Mouse (Mus musculus) yolk sac, embryonic 10.5 days (tissue): ENCODE results near the gene Atp5l.

Source experiments
- DNase-seq: peaks from one replicate; pipeline ENCODE4 v3.0.0-alpha.2; 2017; ENCODE audit warnings: low spot score

Gene Atp5l

DNA sequence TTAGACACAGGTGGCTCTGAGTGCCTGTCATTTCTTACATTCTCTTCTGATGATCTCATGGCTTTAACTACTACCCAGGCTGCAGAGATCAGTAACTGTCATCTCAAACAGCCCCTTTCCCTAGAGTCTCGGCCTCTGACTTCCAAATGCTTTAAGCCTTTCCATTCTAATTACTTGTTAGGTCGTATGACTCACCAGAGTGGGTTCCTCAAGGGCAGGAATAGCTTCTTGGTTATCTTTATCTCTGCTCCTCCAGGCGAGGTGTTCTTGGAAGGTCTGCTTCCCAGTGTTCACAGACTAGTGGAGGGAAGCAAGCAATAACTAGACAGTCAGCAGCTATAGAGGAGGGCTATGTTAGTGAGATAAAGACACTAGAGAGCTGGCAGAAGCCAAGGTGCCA is 27.9 kb downstream of the Atp5l start:
- DNase-seq: no peak

DNA sequence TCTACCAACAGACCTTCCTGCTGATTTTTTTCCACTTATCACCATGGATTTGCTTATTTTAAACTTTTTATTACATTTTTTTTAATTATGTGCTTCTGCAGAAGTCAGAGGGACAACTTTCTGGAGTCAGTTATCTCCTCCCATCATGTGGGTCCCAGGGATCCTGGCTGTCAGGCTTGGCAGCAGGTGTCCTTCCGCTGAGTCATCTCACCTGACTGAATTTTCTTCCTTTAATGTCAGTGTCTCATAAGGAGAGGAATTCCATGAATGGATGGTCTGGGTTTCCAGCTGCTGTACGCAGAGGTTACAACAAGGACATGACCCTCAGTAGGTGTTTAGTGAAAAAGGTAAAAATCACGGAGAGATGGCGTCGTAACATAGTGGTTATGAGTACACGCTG is 29.3 kb downstream of the Atp5l start:
- DNase-seq: no peak

DNA sequence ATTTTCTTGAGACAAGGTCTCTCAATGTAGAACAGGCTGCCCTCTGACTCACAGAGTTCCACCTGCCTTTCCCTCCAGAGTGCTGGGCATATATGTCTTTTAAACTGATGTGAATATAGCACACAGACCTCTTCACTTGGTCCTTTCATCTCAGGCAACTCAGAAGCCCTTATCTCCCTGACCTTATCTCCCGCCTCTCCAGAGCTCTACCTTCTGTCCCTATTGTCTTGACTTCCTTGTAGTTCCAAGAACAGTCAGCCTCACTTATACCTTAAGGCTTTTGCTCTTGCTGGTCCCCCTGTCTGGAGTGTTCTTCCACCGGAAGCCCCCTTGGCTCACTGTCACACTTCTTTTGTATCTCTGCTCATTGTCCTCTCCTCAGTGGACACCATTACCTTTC is 30.4 kb downstream of the Atp5l start:
- no peak for DNase-seq

DNA sequence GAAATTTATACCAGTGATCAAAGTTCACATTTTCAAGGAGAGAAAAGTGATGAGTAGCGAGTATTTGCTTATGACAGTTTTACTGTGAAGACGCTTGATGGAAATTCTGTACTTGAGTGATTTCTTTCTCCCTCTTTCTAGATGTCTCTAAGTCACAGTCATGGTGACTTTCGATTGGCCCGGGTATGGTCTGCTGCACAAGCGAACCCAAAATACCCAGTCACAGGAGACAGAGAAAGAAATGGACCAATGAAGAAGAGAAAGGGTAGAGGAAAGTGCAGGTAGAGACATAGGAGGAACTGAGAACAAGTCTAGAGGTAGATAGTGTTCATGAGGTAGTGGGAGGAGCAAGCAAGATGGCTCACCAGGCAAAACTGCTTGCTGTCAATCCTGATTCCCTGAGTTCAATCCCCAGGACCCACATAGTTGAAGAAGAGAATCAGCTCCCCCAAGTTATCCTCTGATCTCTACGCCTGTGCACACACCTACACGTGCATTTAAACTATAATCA is 32.4 kb downstream of the Atp5l start:
- no peak for DNase-seq

DNA sequence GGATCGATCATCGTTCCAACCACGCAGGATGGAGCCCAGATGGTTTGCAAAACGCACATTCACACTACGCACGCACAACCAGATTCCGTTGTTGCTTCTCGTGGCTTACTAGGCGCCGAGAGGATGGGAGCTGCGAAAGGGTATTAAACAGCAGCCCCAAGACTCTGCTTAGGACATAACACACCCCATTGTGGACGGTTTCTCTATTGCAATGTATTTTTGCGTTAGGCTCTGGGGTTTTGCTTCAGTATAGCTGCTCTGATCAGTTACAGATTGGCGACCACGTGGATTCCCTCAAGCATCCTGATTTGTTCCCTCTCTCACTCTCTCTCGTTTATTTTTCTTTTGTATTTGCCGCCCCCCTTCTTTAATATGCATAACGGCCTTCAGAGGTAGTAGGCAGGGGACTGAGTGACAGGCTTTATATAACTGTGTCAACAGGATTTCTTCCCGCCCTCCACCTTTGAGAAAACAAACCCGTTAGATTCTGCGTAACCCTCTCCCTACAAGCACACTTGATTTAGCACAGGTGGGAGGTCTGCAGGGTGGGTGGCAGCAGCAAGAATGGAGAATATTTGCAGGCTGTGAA is 37.5 kb downstream of the Atp5l start:
- no peak for DNase-seq

DNA sequence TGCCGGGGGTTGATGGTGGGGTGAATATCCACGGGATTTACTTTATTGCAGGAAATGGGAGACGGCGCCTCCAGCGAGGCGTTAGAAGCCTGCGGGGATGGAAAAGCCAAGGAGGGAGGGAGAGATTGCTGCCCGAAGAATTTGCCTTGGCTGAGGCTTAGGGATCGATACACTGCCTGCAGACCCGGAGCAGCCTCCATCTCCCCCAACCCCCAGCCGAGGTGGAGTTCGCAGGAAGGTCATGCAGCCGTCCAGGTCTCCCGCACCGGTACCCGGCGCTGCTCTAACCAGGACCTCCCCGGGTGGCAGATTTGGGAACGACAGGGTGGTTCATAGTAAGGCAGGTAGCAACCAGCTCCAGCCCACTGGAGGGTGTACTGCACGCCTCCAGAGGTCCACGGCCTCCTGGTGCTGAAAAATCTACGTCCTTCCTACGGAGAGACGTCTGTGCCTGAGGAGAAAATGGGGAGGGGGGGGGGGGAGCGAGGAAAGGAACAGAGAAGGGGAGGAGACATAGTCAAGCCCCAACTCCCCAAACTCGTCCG is 38.0 kb downstream of the Atp5l start:
- DNase-seq: peak; percentile 54

DNA sequence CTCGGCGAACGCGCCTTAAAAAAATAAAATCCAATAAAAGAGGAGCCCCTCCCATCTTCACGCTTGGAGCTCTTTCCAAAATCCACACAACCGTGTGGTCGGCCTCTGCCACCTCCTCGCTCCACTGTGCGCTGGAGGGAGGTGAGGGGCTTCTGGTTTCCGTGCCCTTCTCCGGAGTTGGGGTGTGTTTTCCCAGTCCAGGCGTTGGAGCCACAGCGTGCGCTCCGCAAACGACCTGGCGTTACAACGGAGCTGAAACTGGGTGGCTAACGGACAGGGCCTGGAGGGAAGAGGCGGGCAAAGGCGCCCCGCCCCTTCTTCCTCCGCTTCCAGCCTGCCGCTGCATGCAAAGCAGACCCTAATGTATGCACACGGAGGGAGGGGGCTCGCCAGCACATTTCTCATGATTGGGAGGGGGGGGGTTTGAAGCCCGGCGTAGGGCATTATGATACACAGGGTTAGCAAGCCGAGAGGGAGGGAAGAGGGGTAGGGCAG is 38.6 kb downstream of the Atp5l start:
- DNase-seq: peak; percentile 89

DNA sequence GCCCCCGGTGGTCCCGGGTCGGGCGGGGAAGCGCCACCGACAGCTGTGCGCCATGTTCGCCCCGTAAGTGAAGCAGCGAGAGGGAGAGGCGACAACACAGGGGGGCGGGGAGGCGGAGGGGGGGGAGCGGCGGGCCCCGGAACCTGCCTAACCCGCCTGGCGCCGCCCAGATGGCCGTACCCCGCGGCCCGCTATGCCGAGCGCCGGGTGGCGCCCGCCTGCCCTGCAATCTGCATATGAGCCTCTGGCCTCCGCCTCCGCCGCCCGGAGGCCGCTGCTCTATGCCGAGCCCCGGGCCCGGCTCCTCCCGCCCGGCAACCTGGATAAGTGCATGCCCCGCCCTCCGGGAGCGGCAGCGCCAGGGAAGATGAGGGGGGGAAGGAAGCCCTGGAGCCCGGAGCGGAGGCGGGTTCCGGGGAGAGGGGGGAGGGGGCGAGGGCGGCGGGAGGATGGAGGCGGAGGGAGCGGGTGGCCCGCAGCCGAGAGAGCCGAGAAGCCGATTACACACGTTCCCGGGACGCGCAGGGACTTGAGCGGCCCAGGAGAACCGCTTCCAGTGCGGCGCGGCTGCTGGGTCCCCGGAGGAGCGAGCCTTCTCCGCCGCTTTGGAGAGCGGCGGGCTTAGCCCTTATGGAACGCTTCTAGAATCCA is 39.2 kb downstream of the Atp5l start, which contains the start of gene Kmt2a:
Kmt2a (minus strand) TSS at position 76 of the 651 bp plus-strand sequence.
- peak; percentile 98 for DNase-seq

DNA sequence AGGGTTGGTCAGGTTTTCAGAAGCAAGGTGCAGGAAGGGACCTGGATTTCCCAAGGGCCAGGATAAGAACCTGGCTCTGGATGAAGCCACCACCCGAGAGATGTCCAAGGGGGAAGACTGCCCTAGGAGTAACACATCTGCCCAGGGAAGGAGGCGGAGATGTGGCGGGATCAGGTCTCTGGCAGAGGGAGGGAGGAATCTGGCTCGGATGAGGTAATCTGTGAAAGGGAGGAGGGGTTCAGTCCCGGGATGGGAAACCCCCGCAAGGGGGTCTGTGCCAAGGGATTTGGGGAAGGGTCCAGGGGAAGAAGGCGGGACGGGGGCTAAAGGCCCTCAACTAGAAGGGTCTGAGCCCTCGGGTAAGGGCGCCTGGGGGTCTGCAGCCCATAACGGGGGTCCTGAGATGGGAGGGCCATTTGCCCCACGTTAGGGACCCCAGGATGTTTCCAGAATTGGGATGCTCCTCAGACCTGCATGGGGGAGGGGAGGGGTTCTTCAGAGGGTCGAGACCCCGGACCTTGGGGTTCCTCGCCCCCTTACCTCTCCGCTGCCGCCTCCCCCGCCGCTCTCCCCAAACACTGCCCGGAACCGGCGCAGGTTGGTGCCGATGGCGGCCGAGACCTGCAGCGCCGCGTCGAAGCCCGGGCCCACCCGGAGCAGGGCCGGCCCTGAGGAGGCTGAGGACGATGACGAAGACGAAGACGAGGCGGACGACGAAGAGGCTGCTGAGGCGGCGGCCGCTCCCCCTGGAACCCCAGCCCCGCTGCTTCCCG is 40.0 kb downstream of the Atp5l start:
- DNase-seq: peak; percentile 22

DNA sequence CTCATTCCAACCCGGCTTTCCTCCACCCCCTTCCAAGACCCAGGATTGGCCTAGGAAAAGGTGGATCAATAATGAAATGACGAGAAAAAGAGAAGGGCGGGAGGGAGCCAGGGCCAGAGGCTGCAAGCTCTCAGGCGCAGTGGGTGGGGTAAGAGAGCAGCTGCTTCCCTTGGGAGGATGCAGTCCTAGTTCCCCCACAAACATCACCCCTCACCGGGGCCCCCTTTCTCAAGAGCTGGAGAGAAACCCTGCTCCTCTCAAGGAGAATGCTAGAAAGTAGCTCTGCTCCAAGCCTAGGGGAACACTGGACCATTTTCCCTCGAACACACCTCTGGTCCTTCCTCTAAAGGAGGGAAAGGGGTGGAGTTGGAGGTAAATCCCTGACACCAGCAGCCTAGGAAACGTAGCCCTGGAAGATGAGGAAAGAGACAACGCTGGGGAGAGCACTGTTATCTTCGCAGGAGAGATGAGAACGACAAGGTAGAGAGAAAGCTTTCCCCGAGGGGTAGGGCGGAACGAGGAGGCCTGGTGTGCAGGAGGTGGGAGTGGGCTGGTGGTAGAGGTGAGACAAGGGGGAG is 40.8 kb downstream of the Atp5l start:
- no peak for DNase-seq

DNA sequence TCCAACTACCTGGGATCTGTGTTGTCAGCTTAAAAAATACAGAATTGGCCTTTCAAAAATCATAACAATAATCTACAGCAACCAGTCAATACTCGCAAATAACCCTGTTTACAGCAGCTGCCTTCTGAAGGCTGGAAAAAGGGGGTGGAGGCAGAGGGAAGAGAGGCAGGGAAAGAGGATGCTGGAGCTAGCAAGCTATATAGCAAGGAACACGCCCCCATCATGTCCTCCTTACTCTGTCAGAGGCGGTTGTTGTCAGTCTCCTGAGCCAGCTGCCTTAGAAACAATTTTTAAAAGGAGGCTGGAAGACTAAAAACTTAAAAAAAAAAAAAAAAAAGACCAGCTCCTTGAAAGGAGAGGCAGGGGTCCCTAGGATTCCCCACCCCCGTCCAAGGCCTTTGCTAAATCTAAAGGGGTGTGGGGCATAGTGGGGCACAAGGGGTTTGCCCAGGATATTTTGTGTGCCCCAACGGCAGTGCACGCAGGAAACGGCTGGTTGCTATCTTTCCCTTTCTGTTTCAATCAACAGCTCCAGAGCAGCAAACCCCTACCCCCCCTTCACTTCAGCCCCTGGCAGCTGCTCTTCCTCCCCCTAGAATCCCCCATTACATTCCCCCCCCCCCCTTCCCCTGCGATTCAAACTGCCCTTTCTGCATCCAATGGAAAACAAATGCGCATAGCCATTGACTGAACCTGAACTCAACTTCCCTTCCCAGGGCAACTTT is 41.6 kb downstream of the Atp5l start:
- DNase-seq: no peak

DNA sequence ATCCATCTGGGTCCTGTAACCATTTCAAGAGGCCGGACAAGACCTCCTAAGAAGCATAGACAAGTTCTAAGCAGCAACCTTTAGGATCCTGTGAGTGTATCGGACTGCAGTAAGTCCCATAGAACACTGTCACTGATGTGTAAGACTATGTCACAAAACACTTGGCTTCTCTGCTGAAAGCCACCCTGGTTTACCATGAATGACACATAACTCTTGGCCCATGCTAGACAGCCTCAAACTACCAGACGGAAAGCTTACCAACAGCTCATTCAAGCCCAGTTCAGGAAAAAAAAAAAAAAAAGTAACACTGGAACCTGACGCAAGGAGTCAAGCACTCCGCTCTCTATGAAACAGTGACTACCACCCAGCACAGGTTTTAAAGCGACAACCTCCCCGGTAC is 42.9 kb downstream of the Atp5l start:
- DNase-seq: no peak

DNA sequence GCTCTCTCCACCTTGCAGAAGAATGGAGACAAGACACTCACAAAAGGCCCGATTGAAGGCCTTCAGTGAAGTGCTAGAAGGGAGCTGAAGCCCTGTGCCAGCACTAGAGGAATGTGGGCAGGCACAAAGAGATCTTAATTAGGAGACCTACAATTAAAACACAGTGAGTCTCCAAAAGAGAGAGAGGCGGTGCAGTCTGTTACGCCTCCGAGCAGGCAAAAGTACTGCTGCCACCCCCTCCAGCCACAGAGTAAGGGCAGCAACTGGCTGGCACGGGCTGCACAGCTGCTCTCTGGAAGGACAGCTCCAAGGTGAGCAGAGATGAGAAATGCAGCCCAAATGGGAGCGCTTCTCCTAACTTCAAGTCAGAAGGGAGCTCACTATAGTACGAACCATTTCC is 45.1 kb downstream of the Atp5l start:
- DNase-seq: no peak

DNA sequence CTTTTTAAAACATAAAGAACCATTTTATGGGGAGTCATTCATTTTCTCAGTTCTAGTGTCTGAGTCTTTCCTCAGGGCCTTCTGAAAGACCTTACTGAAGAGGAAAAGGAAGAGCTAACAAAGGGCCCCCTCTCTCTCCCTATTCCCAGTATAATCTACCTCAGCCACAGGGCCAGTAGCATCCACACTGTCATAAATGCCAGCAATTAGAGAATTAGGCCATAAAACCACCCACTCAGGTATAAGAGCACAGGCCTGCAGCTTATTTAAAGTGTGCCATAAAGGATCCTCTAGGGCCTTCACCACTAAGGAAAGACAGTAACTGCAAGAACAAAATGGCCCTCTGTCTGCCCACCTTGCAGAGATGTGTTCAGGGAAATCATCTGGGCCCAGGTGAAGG is 46.3 kb downstream of the Atp5l start:
- no peak for DNase-seq

DNA sequence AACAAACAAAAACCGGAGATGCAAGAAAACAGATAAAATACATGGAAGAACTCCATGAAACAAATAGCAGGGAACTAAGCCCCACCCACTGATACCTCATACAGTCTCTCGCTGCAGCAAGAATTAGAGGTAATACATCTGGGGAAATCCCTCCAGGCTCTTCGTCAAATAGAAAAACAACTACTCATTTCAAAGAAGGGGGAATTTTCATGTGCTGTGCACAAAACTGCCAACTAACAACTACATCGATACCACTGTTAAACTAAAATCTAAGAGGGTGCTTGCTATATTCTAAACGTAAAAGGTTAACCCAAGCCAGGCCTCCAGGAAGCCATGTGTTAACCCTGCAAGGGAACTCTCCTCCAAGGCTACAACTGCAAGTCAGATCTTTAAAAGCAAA is 46.9 kb downstream of the Atp5l start:
- no peak for DNase-seq

DNA sequence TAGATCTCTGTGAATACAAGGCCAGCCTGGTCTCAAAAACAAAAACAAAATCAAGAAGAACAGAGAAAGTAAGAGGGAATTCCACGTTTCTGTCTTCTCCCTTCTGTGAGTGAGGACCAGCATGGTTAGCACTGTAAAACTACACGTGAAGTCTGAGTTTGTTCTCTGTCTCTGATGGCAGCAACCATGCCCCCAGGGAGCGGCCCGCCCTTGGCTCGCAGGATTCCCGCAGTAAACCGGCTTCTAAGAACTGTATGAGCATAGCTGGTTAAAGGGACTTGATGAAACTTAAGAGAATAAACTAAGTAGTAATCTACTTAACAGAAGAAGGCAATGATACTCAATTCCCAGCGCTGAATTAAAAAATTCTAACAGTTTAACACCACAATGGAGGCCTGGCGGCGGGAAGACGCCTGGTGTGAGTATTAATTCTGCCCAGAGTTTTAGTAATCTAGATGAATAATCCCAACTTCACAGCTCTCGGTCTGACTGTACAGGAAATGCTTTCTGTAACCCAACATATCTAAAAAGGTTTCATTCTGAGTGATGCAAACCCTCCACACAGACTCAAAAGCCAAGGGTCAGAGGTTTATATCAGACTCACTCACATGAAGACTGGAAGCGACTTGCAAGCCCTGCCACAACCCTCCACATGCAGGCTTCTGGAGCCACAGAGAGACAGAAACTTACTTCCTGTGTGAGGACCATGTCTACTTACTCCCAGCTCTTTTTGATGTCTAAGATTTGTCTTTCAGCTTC is 52.0 kb downstream of the Atp5l start:
- DNase-seq: no peak

DNA sequence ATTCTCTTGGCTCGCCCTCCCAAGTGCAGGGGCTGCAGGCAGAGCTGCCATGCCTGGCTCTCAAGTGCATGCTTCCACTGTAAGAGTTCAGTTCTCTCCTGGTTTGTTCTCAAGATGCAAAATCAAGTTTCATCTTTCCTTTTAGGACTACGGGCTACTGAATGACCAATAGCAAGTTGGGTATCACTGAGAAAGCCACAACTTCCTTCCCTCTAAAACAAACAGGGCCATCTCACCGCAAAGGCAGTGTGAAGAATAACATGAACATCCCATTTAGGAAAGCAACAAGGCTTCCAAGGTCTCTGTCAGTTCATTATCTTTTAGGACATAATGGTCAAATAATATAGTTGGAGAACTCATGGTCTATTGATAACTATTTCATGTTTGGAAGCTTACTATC is 52.9 kb downstream of the Atp5l start:
- DNase-seq: no peak

DNA sequence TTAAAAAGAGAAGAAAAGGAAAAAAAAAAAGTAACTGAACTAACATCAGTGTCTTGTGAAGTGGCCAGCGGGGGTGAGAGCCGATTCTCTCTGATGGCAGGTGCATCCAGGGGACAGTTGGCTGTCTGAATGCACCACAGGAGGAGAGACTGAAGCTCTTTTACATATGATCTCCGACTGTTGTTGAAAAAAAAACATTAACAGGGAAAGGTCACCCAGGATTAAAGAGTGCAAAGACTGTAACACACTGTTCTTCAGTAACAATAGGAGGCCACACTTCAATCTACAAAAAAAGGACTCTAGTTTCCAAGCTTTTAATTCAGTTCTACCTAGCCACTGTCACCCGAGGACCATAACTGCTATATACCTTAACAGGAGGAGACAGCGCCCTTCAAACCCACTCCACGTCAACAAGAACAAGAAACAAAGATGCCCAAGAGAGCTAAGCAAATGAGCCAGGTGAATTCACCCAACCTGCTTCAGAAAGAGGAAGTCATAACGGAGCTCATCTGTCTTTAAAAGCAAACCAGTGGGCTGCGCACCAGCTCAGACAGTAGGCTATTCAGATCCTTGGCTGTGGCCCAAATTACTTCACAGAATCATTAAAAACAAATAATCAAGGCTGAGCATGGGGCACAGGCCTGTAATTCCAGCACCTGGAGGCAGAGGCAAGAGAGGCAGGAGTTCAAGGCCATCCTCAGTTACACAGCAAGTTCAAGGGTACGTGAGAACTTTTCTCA is 53.9 kb downstream of the Atp5l start:
- no peak for DNase-seq
